Mouse (Mus musculus) megakaryocyte, embryonic 14.5 days (primary cell): Measurements from ENCODE around the gene Pigs. TPM values are rescaled to one million over a fixed set of nuclear protein-coding genes. Genes with fewer than 3 reads are reported as not detected.

Experiments
- H3K27me3 ChIP-seq: replicated peaks from 2 replicates; pipeline ENCODE3; 2012; ENCODE audit warnings: inconsistent platforms
- H3K36me3 ChIP-seq: replicated peaks from 2 replicates; pipeline ENCODE3; 2012; ENCODE audit warnings: low read length, inconsistent platforms, mixed read lengths
- H3K4me1 ChIP-seq: 2 replicates; pipeline ENCODE4 v1.6.1; 2012; ENCODE audit warnings: inconsistent platforms
- H3K4me3 ChIP-seq: replicated peaks from 2 replicates; pipeline ENCODE3; 2012; ENCODE audit warnings: moderate library complexity, mild to moderate bottlenecking, inconsistent platforms
- H3K9me3 ChIP-seq: 2 replicates; pipeline ENCODE4 v1.6.1; 2012; ENCODE audit warnings: inconsistent platforms
- FLI1 ChIP-seq: IDR thresholded peaks from 2 replicates; pipeline ENCODE4 v1.6.1; 2012; ENCODE audit warnings: low read length, inconsistent platforms, mixed read lengths
- GATA1 ChIP-seq: IDR thresholded peaks from 3 replicates; pipeline ENCODE4 v1.6.1; 2012; ENCODE audit warnings: mixed read lengths, low read length, inconsistent platforms, borderline replicate concordance
- polyA plus RNA-seq: library from polyadenylated mRNA; stranded (reverse); fragments of >175 nt; gene quantifications from 2 replicates; pipeline ENCODE4 v1.2.3, GENCODE M21; 2012; ENCODE audit warnings: low replicate concordance; ENCODE audit not compliant: insufficient read depth

Pigs gene
- polyA plus RNA-seq, 1 experiment, result 73.7 TPM

- TF ChIP-seq FLI1 (no peak), GATA1 (no peak)
- H3K4me1 ChIP-seq, result peaks cover 45% of the 10 kb centered on the region
- H3K9me3 ChIP-seq, result no peaks in the 10 kb centered on the region
- H3K4me3 ChIP-seq, result no peak overlapping the region
- no peaks in the 10 kb centered on the region for H3K27me3 ChIP-seq
- peaks cover 86% of the 10 kb centered on the region for H3K36me3 ChIP-seq
These were observed 17.2 kb upstream of the Pigs start for GRCm38 (mm10) chr11:78310861-78311511.

GRCm38 (mm10) chr11:78313662-78314061 is 14.6 kb upstream of the Pigs start:
- Histone ChIP-seq H3K4me1 (peaks cover 26% of the 10 kb centered on the region), H3K27me3 (no peaks in the 10 kb centered on the region), H3K36me3 (peaks cover 90% of the 10 kb centered on the region), H3K9me3 (no peaks in the 10 kb centered on the region), H3K4me3 (no peak overlapping the region)
- no peak for TF ChIP-seq GATA1
- TF ChIP-seq FLI1, result no peak

GRCm38 (mm10) chr11:78318411-78318810 is 9.8 kb upstream of the Pigs start:
- Histone ChIP-seq H3K9me3 (no peaks in the 10 kb centered on the region), H3K36me3 (peaks cover 90% of the 10 kb centered on the region), H3K4me3 (no peak overlapping the region), H3K4me1 (peaks cover 33% of the 10 kb centered on the region), H3K27me3 (no peaks in the 10 kb centered on the region)
- TF ChIP-seq GATA1 (no peak), FLI1 (no peak)

- H3K36me3 ChIP-seq, result peaks cover 86% of the 10 kb centered on the region
- H3K4me3 ChIP-seq, result peak overlapping the region; percentile 91
- peaks cover 52% of the 10 kb centered on the region for H3K4me1 ChIP-seq
- H3K27me3 ChIP-seq, result no peaks in the 10 kb centered on the region
- H3K9me3 ChIP-seq, result no peaks in the 10 kb centered on the region
- no peak for TF ChIP-seq GATA1
- TF ChIP-seq FLI1, result no peak
These were observed 6.0 kb upstream of the Pigs start for GRCm38 (mm10) chr11:78322076-78322831.

- peak within 1 kb of the TSS; percentile 91 for H3K4me3 ChIP-seq
- no peaks in the 10 kb centered on the region for H3K27me3 ChIP-seq
- no peaks in the 10 kb centered on the region for H3K9me3 ChIP-seq
- peaks cover 81% of the 10 kb centered on the region for H3K36me3 ChIP-seq
- no peak for TF ChIP-seq FLI1
- no peak for TF ChIP-seq GATA1
- H3K4me1 ChIP-seq, result peaks cover 52% of the 10 kb centered on the region
These were observed 5.4 kb upstream of the Pigs start, which contains the start of gene Aldoc for GRCm38 (mm10) chr11:78322860-78323259. TSS of gene Aldoc (plus strand) at chr11:78322968.

- Histone ChIP-seq H3K36me3 (peaks cover 68% of the 10 kb centered on the region), H3K9me3 (no peaks in the 10 kb centered on the region), H3K4me3 (peak overlapping the region; percentile 91), H3K4me1 (peaks cover 58% of the 10 kb centered on the region), H3K27me3 (no peaks in the 10 kb centered on the region)
- TF ChIP-seq GATA1, result no peak
- TF ChIP-seq FLI1, result no peak
These were observed 4.0 kb upstream of the Pigs start for GRCm38 (mm10) chr11:78324000-78324785.

GRCm38 (mm10) chr11:78324965-78325364 is 3.2 kb upstream of the Pigs start:
- TF ChIP-seq GATA1, result no peak
- no peak for TF ChIP-seq FLI1
- H3K4me3 ChIP-seq, result no peak overlapping the region
- H3K36me3 ChIP-seq, result peaks cover 61% of the 10 kb centered on the region

GRCm38 (mm10) chr11:78327215-78327614 is 1.0 kb upstream of the Pigs start:
- H3K36me3 ChIP-seq, result peaks cover 53% of the 10 kb centered on the region
- H3K27me3 ChIP-seq, result no peaks in the 10 kb centered on the region
- no peak for TF ChIP-seq FLI1
- TF ChIP-seq GATA1, result no peak
- H3K4me1 ChIP-seq, result peaks cover 65% of the 10 kb centered on the region
- H3K4me3 ChIP-seq, result no peak overlapping the region
- no peaks in the 10 kb centered on the region for H3K9me3 ChIP-seq

More at GRCm38 (mm10) chr11:78324965-78325364, 3.2 kb upstream of the Pigs start:
- Histone ChIP-seq H3K9me3 (no peaks in the 10 kb centered on the region), H3K4me1 (peaks cover 64% of the 10 kb centered on the region), H3K27me3 (no peaks in the 10 kb centered on the region)

GRCm38 (mm10) chr11:78328512-78329056 is 369 bp downstream of the Pigs start:
- Histone ChIP-seq H3K9me3 (no peaks in the 10 kb centered on the region), H3K36me3 (peaks cover 60% of the 10 kb centered on the region), H3K4me1 (peaks cover 62% of the 10 kb centered on the region), H3K27me3 (no peaks in the 10 kb centered on the region), H3K4me3 (peak overlapping the region; percentile 97)
- TF ChIP-seq FLI1, result no peak
- no peak for TF ChIP-seq GATA1

- H3K4me3 ChIP-seq, result no peak overlapping the region
- peaks cover 63% of the 10 kb centered on the region for H3K36me3 ChIP-seq
- H3K27me3 ChIP-seq, result no peaks in the 10 kb centered on the region
- peaks cover 4% of the 10 kb centered on the region; the same call in 1 of the 2 replicates for H3K9me3 ChIP-seq
- H3K4me1 ChIP-seq, result peaks cover 31% of the 10 kb centered on the region
- no peak for TF ChIP-seq GATA1
- no peak for TF ChIP-seq FLI1
These were observed 4.5 kb downstream of the Pigs start for GRCm38 (mm10) chr11:78332676-78333075.
